Mouse (Mus musculus) megakaryocyte-erythroid progenitor cell, adult 5-6 weeks (primary cell): ENCODE measurements at regions not wholly inside any gene's neighbourhood (a gene's known extent, or its start where the extent isn't known, plus 50 kb on each side); places are given as distances from the start of the nearest gene placed in this dataset.

ENCODE experiments used
- ATAC-seq: replicated peaks from 2 replicates; pipeline ENCODE4 v1.8.0; 2016; ENCODE audit warnings: mild to moderate bottlenecking, inconsistent platforms; ENCODE audit not compliant: severe bottlenecking, poor library complexity, low FRiP score, low TSS enrichment

GRCm38 (mm10) chr6:143660837-143661236 is 493.8 kb downstream of the Etnk1 start:
- ATAC-seq: no peak

DNA sequence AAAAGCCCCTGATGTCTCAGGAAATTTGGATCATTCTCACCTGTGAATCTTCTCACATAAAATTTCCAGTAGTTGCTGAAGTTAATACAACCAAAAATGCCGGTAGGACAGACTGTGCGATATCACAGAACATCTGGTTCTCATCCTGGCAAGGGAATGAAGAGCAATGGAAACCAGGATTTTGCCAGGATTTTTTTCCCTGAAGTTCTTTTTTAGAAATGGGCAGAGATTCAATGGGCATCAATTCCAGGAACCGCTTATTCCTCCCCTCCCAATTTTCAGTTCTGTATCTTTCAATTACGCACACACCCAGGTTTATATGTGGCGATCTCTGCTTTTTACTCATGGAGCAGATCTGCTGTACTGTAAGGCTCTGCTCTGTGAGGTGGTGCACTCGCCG is 496.3 kb downstream of the Etnk1 start:
- no peak for ATAC-seq

DNA sequence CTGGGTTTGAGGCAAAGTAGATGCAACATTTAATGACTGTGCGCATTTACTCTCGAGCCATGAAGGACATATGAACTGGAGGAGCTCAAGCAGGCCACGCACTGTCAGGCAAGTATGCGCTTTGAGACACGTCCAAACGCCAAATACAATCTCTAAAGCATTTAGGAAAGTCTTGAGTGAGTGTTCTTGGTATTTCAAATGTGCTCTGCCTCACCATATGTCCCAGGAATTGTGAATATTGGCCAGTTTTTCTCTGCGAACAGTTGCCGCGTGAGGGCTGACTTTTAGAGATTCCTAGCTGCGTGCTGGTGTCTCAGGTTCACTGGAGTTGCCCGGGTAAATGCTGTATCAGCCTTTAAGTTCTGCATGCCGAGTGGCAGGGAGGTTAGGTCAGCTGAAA is 498.4 kb downstream of the Etnk1 start:
- ATAC-seq: no peak

GRCm38 (mm10) chr6:143668551-143668950 is 501.5 kb downstream of the Etnk1 start:
- 0 out of 2 replicates have a peak, but pooled peaks have one; percentile 47 for ATAC-seq

DNA sequence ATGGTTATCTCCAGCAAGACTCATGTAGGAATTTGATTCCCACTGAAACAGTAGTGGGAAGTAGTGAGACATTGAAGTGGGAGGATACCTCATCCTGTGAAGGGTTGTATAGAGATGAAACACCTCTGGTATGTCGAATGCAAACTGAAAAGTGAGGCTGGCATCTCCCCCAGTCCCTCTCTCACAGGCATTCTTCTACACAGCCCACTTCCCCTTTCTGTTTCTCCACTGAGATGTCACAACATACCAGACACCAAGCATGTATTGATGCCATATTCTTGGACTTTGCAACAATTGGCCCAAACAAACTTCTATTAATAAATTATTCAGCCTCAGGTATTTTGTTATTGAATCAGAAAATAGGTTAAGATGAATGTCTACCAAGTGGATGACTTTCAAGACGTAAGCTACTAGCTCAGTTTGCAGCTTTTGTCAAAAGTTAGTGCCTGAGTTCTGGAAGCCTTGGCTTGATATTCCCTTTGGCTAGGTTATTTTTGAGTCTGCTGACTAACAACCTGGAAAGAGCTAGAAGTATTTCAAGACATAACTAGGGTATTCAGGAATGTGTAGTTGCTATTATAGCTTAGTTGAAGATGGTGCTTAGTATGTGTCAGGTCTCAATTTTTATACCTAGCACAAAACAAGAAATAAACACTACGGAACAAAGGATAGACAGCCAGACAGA is 502.6 kb downstream of the Etnk1 start:
- ATAC-seq: no peak

GRCm38 (mm10) chr6:143690131-143690530 is 523.1 kb downstream of the Etnk1 start:
- no peak for ATAC-seq

DNA sequence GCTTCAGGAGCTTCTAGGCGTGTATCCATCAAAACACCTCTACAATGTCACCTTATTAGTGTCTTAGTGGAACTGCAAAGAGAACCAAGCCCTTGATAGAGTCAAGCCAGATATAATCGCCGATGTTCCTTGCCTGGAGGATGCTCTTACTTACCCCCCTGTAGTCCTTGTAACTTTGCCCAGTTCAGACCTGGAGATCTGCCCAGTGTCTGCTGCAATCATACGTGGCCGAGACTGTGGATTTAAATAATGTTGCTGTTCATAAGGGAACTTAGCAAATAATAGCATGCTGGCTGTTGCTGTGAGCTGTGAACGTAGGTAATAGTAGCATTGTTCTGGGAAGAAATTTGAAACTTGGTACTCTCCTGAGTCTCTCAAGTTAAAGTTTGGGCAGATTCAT is 523.8 kb downstream of the Etnk1 start:
- ATAC-seq: no peak

GRCm38 (mm10) chr6:143697997-143698396 is 531.0 kb downstream of the Etnk1 start:
- peak; percentile 49; the same call in 1 of the 2 replicates for ATAC-seq

GRCm38 (mm10) chr6:143703984-143704383 is 537.0 kb downstream of the Etnk1 start:
- no peak for ATAC-seq

DNA sequence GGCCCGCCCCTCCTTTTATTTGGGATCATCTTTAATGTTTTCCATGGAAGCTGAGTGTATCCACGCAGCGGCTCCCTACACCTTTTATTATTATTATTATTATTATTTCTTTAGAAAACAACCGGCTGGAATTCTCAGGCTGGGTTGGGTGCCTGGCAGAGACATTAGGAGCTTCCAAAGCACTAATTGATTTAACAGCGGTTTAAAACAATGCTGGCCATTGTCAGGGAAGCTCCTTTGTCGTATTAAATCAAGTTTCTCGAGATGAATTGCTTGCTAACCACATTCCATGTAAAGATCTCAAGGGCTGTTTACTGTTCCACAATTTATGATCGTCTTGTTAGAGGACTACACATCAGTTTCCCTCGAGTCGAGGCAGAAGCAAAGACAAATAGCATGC is 539.4 kb downstream of the Etnk1 start:
- no peak for ATAC-seq

DNA sequence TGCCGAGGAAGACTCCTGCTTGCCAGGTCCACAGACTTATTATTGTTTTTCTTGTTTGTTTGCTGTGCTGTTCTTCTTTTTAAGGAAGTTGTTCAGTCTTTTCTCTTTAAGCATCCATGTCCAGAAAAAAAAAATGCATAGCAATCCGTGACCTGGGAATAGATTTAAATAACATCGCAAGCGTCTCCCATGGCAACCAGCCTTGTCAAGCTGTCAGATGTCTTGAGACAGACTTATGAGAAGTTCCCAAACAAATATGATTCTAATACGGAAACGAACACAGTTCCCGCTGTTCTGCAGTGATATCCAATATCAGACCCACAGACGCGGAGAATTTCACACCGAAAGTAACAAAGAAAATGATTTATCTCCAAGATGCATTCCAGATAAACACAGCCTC is 547.4 kb downstream of the Etnk1 start:
- no peak for ATAC-seq

DNA sequence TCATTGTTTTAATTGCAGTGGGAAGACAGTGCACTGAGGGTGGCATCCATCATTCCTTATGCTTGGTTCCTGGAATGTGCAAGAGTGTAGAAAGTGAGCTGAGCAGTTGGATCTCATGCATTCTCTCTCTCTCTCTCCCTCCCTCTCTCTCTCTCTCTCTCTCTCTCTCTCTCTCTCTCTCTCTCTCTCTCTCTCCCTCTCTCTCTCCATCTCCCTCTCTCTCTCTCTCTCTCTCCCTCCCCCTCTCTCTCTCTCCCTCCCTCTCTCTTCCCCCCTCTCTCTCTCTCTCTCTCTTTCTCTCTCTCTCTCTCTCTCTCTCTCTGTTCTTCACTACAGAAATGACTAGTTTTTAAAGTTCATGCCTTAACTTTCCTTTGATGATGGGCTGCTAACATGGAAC is 583.1 kb downstream of the Etnk1 start:
- no peak for ATAC-seq

- peak; percentile 97 for ATAC-seq
Measured at GRCm38 (mm10) chr6:143751076-143752070, 584.4 kb downstream of the Etnk1 start.

- peak; percentile 76 for ATAC-seq
Measured at GRCm38 (mm10) chr6:143757462-143757861, 590.4 kb downstream of the Etnk1 start.

- ATAC-seq: no peak
Measured at GRCm38 (mm10) chr6:143768115-143768514, 601.1 kb downstream of the Etnk1 start.
